Mouse (Mus musculus) T-helper 2 cell (primary cell): ENCODE measurements at regions not wholly inside any gene's neighbourhood (a gene's known extent, or its start where the extent isn't known, plus 50 kb on each side); places are given as distances from the start of the nearest gene placed in this dataset.

Experiments
- in situ Hi-C: fragments of 300-600 bp; cut with MboI, MseI; formaldehyde crosslinking; loops from one replicate; pipeline ENCODE4 v1.15.1; 2025; ENCODE audit warnings: high pct_unique_total_duplicates

- in situ Hi-C loops, result no loop called here
Observed at GRCm38 (mm10) chr3:33306169-33306568, 163.1 kb upstream of the Pex5l start.

GRCm38 (mm10) chr3:33305756-33306155, 162.7 kb upstream of the Pex5l start:
- in situ Hi-C loops, result no loop called here

- in situ Hi-C loops, result no loop called here
Observed at GRCm38 (mm10) chr3:33262797-33263196, 119.8 kb upstream of the Pex5l start.

- in situ Hi-C loops, result no loop called here
Observed at GRCm38 (mm10) chr3:33219271-33220065, 76.4 kb upstream of the Pex5l start.

GRCm38 (mm10) chr3:33218291-33218690, 75.2 kb upstream of the Pex5l start:
- in situ Hi-C loops, result no loop called here

- in situ Hi-C loops, result no loop called here
Observed at GRCm38 (mm10) chr3:33217360-33218034, 74.5 kb upstream of the Pex5l start.

GRCm38 (mm10) chr3:33211224-33211817, 68.3 kb upstream of the Pex5l start:
- in situ Hi-C loops, result no loop called here
